Mouse (Mus musculus): Measurements from ENCODE around the gene Spock1.

DNA sequence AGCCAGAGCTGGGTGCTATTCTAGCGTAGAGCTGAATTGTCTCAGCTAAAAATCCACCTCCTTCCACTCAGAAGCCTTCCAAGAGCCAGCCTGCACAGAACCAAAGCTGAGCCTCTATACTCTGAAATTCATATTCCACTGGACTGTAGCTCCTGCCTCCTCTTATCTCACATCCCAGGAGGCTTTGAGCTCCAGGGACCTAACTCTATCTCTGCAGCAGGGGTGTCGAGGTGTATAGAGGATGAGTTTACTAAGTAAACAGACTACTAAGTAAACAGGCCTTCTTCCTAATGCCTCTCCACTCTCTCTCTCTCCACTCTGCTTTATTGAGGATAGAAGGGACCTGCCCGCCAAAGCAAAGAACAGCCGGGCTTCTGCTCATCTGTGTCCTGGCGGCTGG, 167.7 kb downstream of the Spock1 start:
- TF ChIP-seq CTCF (IDR thresholded peaks at IDR 0.05; ENCODE audit: borderline replicate concordance, insufficient read depth, low read length) (no peak), POLR2A (IDR thresholded peaks at IDR 0.05; ENCODE audit: low read depth, low read length) (no peak)
